Mouse (Mus musculus): ENCODE results near the gene Eif4e3. TPM values are rescaled to one million over a fixed set of nuclear protein-coding genes. Genes with fewer than 3 reads are reported as not detected.

Eif4e3 gene
- polyA plus RNA-seq, 1 experiment from 2014 or later: 10.5 TPM

DNA sequence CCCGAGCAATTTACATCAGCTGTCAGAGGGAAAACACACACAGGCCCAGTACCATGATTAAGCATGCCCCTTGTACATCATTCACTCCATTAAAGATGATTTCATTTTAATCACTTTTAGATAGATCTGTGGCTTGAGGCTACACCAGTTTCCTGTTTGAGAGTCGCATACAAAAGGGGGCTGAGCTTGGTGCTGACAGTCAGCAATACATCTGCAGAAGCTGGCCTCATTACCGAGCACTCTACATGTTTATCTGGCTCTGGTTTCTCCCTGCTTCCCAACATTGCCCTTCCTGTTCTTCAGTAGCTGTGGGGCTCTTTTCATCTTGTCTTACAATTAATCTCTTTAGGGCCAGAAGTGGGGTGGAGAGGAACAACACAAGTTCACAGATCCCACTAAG, 6.1 kb downstream of the Eif4e3 start:
- peaks cover 9% of the 10 kb centered on the region for H3K4me1 ChIP-seq
- no peak for ATAC-seq
- H3K27ac ChIP-seq: no peak overlapping the region
- H3K9ac ChIP-seq: no peak overlapping the region
- no peaks in the 10 kb centered on the region; the same call in 1 of the 2 replicates for H3K27me3 ChIP-seq
- no peaks in the 10 kb centered on the region for H3K9me3 ChIP-seq (replicated peaks)
- H3K4me2 ChIP-seq: no peak overlapping the region
- 61% methylated on average over 3 of the region's 3 CpGs for WGBS
- H3K36me3 ChIP-seq (ENCODE audit: poor library complexity, severe bottlenecking): no peaks in the 10 kb centered on the region
- no peak overlapping the region for H3K4me3 ChIP-seq

DNA sequence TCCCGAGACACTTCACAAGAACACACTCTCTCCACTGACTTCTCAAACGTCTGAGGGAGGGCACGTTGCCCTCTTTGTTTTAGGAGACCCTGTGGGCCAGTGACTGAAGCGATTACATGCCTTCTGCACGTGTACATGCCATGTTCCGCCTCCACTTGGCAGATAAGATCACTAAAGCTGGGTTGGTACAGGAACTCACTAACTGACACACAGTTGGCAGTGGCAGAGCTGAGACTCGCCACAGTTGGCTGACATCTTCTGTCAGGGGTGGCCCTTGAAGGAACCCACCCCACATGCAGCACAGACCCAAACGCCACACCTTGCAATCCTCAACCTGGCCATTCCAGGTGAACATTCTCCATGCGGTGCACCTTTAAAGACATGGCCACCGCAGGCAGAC, 8.0 kb downstream of the Eif4e3 start:
- Histone ChIP-seq H3K4me2 (no peak overlapping the region), H3K4me1 (peaks cover 9% of the 10 kb centered on the region), H3K4me3 (no peak overlapping the region), H3K9me3 (replicated peaks) (no peaks in the 10 kb centered on the region), H3K9ac (no peak overlapping the region), H3K27me3 (no peaks in the 10 kb centered on the region), H3K27ac (no peak overlapping the region), H3K36me3 (ENCODE audit: poor library complexity, severe bottlenecking) (no peaks in the 10 kb centered on the region)
- WGBS: 86% methylated on average over 10 of the region's 10 CpGs
- ATAC-seq: no peak

DNA sequence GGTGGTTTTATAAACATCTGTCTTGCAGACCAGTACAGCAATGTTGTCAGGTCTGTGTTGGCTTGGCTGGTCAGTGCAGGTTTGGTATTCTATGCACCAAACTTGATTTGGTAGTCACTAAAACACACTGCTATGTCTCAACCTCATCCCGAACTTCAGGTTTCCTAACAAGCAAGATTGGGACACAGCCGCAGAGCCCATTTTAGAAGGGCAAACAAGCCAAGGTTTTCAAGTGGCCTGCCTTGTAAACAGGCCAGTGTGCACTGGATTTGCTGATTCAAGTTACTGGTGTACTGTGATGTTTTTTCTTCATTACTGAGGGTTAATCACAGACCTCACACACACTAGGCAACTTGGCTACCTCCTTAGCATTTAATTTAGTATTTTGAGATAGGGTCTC, 10.5 kb downstream of the Eif4e3 start:
- 95% methylated on average over 2 of the region's 2 CpGs for WGBS
- Histone ChIP-seq H3K27me3 (no peaks in the 10 kb centered on the region), H3K36me3 (ENCODE audit: poor library complexity, severe bottlenecking) (no peaks in the 10 kb centered on the region), H3K9me3 (replicated peaks) (no peaks in the 10 kb centered on the region), H3K4me3 (no peak overlapping the region), H3K4me2 (no peak overlapping the region), H3K27ac (no peak overlapping the region), H3K4me1 (peaks cover 14% of the 10 kb centered on the region), H3K9ac (no peak overlapping the region)
- no peak for ATAC-seq

DNA sequence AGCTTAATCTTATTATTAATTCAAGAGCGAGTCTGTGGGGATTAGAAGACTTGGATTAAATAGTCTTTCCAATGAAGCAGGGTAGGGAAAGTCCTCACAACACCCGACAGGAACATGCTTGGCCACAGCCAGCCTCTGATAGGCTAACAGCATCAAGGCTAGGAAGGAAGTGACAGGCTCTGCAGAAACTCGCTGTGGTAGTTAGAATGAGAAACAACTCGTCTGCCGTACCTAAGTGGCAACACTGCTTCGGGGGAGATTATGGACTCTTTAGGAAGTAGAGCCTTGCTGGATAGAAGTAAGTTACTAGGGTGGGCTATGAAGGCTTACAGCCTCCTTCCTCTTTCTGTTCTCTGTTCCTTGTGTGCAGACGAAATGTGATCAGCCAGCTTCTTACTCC, 11.1 kb downstream of the Eif4e3 start:
- Histone ChIP-seq H3K27me3 (no peaks in the 10 kb centered on the region), H3K4me2 (no peak overlapping the region), H3K36me3 (ENCODE audit: poor library complexity, severe bottlenecking) (no peaks in the 10 kb centered on the region), H3K9ac (no peak overlapping the region), H3K4me1 (peaks cover 11% of the 10 kb centered on the region), H3K4me3 (no peak overlapping the region), H3K27ac (no peak overlapping the region), H3K9me3 (replicated peaks) (no peaks in the 10 kb centered on the region)
- ATAC-seq: no peak
- WGBS: 45% methylated on average over 7 of the region's 7 CpGs

DNA sequence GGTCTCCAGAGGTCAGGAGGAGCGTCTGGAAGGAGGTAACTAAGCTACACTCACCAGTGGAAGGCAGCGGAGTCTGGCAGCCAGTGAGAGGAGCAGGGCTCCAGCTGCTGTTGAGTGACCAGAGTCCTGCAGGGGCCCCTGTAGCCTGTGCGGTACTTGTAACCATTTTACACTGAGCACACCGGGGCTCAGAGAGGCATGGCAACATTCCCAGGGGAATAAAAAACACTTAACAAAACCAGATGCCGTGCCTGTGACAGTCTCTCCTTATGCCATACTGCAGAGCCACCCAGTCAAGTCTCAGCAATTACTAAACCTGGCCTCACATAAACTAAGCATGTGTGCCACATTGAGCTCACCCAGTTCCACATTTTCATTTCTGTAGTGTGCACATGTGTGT, 12.2 kb downstream of the Eif4e3 start:
- H3K4me3 ChIP-seq: no peak overlapping the region
- H3K9ac ChIP-seq: no peak overlapping the region
- no peak overlapping the region for H3K27ac ChIP-seq
- WGBS: 58% methylated on average over 5 of the region's 5 CpGs
- peak; percentile 15; the same call in 1 of the 2 replicates for ATAC-seq
- H3K4me2 ChIP-seq: no peak overlapping the region
- 0 out of 2 replicates have a peak, but pooled peaks cover 10% of the 10 kb centered on the region for H3K4me1 ChIP-seq
- no peaks in the 10 kb centered on the region for H3K9me3 ChIP-seq (replicated peaks)
- no peaks in the 10 kb centered on the region for H3K27me3 ChIP-seq
- no peaks in the 10 kb centered on the region for H3K36me3 ChIP-seq (ENCODE audit: poor library complexity, severe bottlenecking)

DNA sequence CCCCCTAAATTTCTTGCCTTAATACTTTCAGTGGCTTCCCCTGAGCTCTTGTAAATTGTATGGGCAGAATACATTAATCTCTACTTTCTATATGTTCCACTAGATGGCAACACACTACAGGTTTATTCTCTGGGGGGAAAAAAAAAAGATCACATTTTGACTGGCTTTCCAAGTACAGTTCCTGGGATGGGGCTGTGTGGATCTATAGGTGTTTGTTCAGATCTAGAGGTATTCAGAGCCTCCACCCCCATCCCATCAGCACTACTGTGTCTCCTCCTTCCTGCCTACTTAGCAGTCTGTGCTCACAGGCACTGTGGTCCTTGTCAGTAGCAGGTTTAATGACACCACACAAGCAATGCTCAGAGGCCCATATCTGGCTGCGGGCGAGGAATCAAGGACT, 14.2 kb downstream of the Eif4e3 start:
- Histone ChIP-seq H3K27ac (no peak overlapping the region), H3K27me3 (no peaks in the 10 kb centered on the region), H3K36me3 (ENCODE audit: poor library complexity, severe bottlenecking) (no peaks in the 10 kb centered on the region), H3K4me2 (no peak overlapping the region), H3K4me3 (no peak overlapping the region), H3K9me3 (replicated peaks) (no peaks in the 10 kb centered on the region), H3K4me1 (0 out of 2 replicates have a peak, but pooled peaks cover 10% of the 10 kb centered on the region), H3K9ac (no peak overlapping the region)
- 83% methylated on average over 2 of the region's 2 CpGs for WGBS
- ATAC-seq: peak; percentile 69; the same call in 1 of the 2 replicates

DNA sequence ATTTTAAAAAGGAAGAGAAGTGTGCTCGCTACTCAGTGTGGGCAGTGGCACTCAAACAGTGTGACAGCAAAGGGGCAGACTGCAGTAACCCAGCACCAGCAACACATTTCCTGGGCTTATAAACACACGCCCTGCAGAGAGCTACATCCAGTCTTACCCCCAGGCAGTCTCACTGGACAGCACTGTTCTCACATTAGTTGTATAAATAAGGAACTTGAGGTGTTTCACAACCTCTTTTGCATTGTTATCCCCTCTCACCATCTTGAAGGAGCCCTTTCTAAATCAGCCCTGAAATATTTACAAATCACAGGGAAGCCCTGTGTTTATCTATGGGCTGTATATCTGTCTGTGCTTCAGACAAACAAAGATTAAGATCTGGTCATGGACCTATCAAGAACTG, 17.3 kb downstream of the Eif4e3 start:
- H3K4me3 ChIP-seq: no peak overlapping the region
- H3K36me3 ChIP-seq (ENCODE audit: poor library complexity, severe bottlenecking): peaks cover 5% of the 10 kb centered on the region; the same call in 1 of the 2 replicates
- WGBS: 69% methylated on average over 2 of the region's 2 CpGs
- H3K27me3 ChIP-seq: no peaks in the 10 kb centered on the region
- no peak overlapping the region for H3K4me2 ChIP-seq
- no peak for ATAC-seq
- no peak overlapping the region for H3K27ac ChIP-seq
- H3K9ac ChIP-seq: no peak overlapping the region
- no peaks in the 10 kb centered on the region for H3K9me3 ChIP-seq (replicated peaks)
- H3K4me1 ChIP-seq: peaks cover 9% of the 10 kb centered on the region; the same call in 1 of the 2 replicates

DNA sequence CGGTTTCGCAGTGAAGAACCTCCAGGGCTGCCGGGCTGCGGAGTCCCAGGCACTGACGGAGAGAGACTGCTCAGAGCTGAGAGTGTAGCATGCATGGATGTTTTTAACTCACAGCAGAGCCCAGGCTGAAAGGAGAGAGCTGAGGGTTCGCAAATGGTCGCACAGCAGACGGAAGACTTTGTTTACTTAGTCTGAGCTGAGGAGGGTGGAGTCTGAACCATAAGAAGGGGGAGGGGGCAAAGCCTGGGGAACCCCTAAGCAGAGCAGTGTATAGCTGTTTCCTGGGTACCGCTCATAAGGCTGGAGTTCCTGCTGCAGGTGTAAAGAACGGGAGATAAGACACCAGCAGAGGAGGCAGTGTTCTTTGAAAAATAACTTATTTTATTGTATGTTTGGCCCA, 20.2 kb downstream of the Eif4e3 start:
- peaks cover 9% of the 10 kb centered on the region for H3K4me1 ChIP-seq
- no peaks in the 10 kb centered on the region for H3K27me3 ChIP-seq
- no peak overlapping the region for H3K9ac ChIP-seq
- H3K36me3 ChIP-seq (ENCODE audit: poor library complexity, severe bottlenecking): peaks cover 5% of the 10 kb centered on the region; the same call in 1 of the 2 replicates
- ATAC-seq: no peak
- H3K27ac ChIP-seq: no peak overlapping the region
- H3K9me3 ChIP-seq (replicated peaks): no peaks in the 10 kb centered on the region
- WGBS: 73% methylated on average over 10 of the region's 10 CpGs
- H3K4me2 ChIP-seq: no peak overlapping the region
- H3K4me3 ChIP-seq: no peak overlapping the region

DNA sequence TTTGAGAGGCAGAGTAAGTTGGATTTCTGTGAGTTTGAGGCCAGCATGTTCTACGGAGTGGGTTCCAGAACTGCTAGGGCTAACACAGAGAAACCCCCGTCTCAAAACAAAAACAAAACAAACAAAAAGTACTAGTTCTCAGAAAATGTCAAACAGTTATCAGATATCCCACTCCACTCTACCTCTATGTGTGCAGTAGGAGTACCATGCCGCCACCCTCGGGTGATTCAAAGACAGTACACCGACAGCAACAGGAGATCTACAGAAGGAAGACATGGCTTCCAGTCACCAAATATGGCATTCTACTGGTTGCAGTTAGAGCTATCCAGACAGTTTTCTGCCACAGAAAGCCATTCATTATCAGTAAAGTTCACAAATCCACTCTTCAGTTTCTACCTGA, 21.7 kb downstream of the Eif4e3 start:
- 85% methylated on average over 5 of the region's 5 CpGs for WGBS
- Histone ChIP-seq H3K36me3 (ENCODE audit: poor library complexity, severe bottlenecking) (peaks cover 8% of the 10 kb centered on the region; the same call in 1 of the 2 replicates), H3K9ac (no peak overlapping the region), H3K4me1 (peaks cover 9% of the 10 kb centered on the region), H3K27me3 (no peaks in the 10 kb centered on the region), H3K27ac (no peak overlapping the region), H3K9me3 (replicated peaks) (no peaks in the 10 kb centered on the region), H3K4me2 (no peak overlapping the region), H3K4me3 (no peak overlapping the region)
- no peak for ATAC-seq

DNA sequence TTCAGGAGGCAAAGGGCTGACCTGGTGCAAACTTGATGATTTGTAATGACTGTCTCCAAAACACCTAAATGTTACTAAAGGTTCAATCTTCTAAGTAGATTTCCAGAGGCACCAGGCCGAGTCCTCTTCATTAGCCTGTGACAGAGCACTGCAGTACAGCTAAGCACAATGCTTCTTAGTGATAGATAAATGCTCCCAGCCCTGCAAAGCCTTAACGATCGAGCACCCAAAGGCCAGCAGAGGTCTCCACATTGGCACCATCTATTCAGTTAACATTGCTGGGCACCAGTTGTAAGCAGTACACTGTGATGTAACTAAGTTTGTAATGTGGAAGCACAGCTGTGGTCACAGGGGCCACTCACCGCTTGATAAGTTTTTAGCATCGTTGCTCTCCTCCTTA, 22.2 kb downstream of the Eif4e3 start:
- no peak for ATAC-seq
- H3K4me2 ChIP-seq: no peak overlapping the region
- H3K27ac ChIP-seq: no peak overlapping the region
- peaks cover 9% of the 10 kb centered on the region for H3K4me1 ChIP-seq
- H3K27me3 ChIP-seq: no peaks in the 10 kb centered on the region
- no peaks in the 10 kb centered on the region for H3K9me3 ChIP-seq (replicated peaks)
- no peak overlapping the region for H3K4me3 ChIP-seq
- peaks cover 13% of the 10 kb centered on the region; the same call in 1 of the 2 replicates for H3K36me3 ChIP-seq (ENCODE audit: poor library complexity, severe bottlenecking)
- no peak overlapping the region for H3K9ac ChIP-seq
- WGBS: 73% methylated on average over 5 of the region's 5 CpGs

DNA sequence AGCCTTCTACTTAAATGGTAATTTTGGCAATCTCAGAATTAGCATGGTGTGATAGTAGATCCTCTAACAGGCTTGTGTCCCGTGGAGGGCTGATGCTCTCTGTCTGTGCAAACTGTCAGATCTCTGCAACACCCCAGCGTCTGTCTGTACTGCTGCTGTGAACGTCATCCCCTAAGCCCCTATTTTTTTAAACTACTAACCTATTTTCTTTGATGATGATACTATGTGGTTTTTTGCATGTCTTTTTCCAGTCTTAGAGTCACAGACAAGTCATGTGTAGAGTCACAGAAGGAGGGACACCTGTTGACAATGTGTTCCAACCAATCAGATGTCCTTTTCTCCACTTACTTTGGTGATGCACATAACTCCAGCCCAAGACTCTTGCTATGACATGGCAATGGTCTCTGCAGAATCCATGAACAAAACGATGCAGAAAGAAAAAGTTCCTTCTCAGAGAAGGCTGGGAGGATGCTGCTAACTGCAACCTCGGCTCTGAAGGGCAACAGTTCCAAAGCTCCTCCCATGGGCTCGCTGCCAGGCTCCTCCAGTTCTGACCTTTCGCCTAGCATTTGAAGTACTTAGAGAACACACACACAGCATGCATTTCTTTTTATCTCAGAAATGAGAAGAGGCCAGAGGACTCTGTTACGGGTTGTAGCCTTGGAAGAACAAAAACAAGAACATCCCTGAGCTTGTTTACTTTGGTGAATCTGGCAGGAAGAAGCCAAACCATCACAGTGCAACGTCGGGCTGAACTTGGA, 23.0 kb downstream of the Eif4e3 start:
- Histone ChIP-seq H3K4me2 (no peak overlapping the region), H3K4me3 (no peak overlapping the region), H3K36me3 (ENCODE audit: poor library complexity, severe bottlenecking) (peaks cover 19% of the 10 kb centered on the region; the same call in 1 of the 2 replicates), H3K27ac (no peak overlapping the region), H3K9ac (no peak overlapping the region), H3K27me3 (no peaks in the 10 kb centered on the region), H3K4me1 (peaks cover 9% of the 10 kb centered on the region), H3K9me3 (replicated peaks) (no peaks in the 10 kb centered on the region)
- no peak for ATAC-seq
- WGBS: 60% methylated on average over 10 of the region's 10 CpGs

DNA sequence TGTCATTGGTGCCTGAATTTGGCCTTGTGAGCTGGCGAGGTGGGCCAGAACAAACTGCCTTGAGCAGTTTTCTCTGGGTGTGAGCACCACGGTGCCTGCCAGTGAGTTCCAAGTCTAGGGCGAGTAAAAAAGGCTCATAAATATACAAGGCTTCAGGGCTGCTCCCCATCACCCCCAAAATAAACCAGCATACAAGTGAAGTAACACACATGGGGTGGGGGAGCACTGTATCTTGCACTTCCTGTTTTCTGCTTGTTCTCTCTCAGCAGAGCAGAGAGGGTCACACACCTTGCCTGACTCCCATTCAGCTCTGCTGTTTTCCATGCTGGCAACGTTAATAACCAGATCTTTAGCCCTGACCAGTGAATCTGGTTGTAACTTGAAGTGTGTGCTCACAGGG, 29.1 kb downstream of the Eif4e3 start:
- Histone ChIP-seq H3K4me3 (no peak overlapping the region), H3K4me1 (peaks cover 17% of the 10 kb centered on the region), H3K9me3 (replicated peaks) (no peaks in the 10 kb centered on the region), H3K9ac (no peak overlapping the region), H3K4me2 (no peak overlapping the region), H3K27me3 (no peaks in the 10 kb centered on the region), H3K27ac (no peak overlapping the region), H3K36me3 (ENCODE audit: poor library complexity, severe bottlenecking) (0 out of 2 replicates have a peak, but pooled peaks cover 18% of the 10 kb centered on the region)
- WGBS: 76% methylated on average over 4 of the region's 4 CpGs
- ATAC-seq: no peak

DNA sequence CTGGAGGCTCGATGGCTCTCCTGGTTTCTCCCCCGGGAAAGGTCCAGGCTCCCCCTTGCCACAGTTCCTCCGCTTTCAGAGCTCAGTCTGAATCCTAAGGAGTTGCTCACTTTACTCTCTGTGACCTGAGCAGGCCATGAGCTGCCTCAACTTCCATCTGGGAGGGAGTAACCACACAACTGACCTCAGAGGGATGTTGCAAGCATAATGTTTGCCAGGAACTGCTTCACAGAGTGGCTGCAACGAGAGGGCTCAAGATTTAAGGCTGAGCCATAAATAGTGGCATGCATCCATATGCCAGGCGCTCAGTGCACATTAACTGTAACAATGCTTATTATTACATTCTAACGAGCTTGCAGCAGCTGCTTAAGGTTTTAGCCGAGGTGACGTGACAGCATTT, 29.8 kb downstream of the Eif4e3 start:
- ATAC-seq: no peak
- Histone ChIP-seq H3K4me1 (peaks cover 17% of the 10 kb centered on the region), H3K27ac (peak overlapping the region; percentile 49), H3K27me3 (no peaks in the 10 kb centered on the region), H3K9me3 (replicated peaks) (no peaks in the 10 kb centered on the region), H3K4me3 (no peak overlapping the region), H3K36me3 (ENCODE audit: poor library complexity, severe bottlenecking) (0 out of 2 replicates have a peak, but pooled peaks cover 22% of the 10 kb centered on the region), H3K9ac (no peak overlapping the region), H3K4me2 (no peak overlapping the region)
- WGBS: 46% methylated on average over 8 of the region's 8 CpGs
